Mouse (Mus musculus) olfactory bulb, adult 2 months (tissue): ENCODE data around the gene Nos1.

Experiments
- CTCF ChIP-seq: fragments of 200-500 bp; IDR thresholded peaks from 2 replicates; pipeline ENCODE4 v1.5.1; 2012; ENCODE audit warnings: low read depth, mild to moderate bottlenecking, low read length, moderate library complexity; ENCODE audit not compliant: insufficient read depth
- POLR2A ChIP-seq: fragments of 200-500 bp; IDR thresholded peaks from 2 replicates; pipeline ENCODE4 v1.6.1; 2012; ENCODE audit warnings: mild to moderate bottlenecking, low read depth, low read length, moderate library complexity; ENCODE audit not compliant: insufficient read depth

DNA sequence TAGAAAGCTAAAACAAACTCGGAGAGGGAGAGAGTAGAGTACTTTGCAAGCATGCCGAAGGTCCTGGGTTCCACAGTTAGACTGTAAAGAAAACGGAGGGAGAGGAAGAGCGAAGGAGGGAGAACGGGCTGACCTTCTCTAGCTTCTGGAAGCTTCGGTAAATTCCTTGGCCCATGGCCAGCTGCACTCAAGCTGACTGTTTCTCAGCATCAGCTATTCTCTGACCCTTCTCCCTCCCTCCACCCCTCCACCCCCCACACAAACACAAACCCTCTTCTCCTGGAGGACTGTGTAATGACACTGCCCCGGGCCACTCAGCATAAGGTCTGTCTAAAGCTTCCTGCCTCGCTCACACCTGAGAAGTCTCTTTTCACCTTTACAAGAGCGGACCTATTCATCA is 183.9 kb downstream of the Nos1 start:
- no peak for TF ChIP-seq CTCF
- TF ChIP-seq POLR2A, result no peak
